Mouse (Mus musculus): ENCODE measurements around the gene Mbd3l1. TPM values are rescaled to one million over a fixed set of nuclear protein-coding genes. Genes with fewer than 3 reads are reported as not detected.

Gene Mbd3l1
- total RNA-seq (2014; rRNA removed; ENCODE audit: low replicate concordance) = not detected in 2 replicates
- not detected in 2 replicates for polyA plus RNA-seq (2015; fragmentation: Nextera tagmentation; extraction: Ambion mirVana)

DNA sequence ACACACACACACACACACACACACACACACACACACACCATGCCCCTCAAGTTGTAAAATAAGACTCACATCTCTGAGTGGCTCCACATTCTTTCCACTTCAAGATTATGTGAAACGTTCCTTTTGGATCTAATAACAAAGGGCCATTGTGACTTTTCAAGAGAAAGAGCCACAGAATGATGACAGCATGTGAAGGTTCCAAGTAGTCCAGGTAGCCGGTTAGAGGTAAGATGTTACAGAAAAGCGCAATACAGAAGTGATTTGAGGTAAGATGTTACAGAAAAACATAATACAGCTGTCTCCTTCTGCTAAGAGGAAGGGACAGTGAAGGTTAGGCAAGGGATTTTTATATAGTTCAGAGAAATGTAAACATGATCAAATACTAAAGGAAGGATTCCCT is at the start of gene Mbd3l1, which contains the start of gene Zfp558:
Mbd3l1 (plus strand) TSS at position 192 of the 400 bp plus-strand sequence.
Zfp558 (minus strand) TSS at position 101 of the 400 bp plus-strand sequence.
- Histone ChIP-seq H3K9me3 (replicated peaks; ENCODE audit: control insufficient read depth, low read length) (no peaks in the 10 kb centered on the region), H3K27me3 (ENCODE audit: control insufficient read depth, insufficient read depth, low read length) (no peaks in the 10 kb centered on the region), H3K27ac (ENCODE audit: low read depth) (no peak within 1 kb of the TSS), H3K4me2 (ENCODE audit: low read depth, low read length) (no peak within 1 kb of the TSS), H3K4me3 (ENCODE audit: low read depth, low read length) (no peak within 1 kb of the TSS), H3K4me1 (ENCODE audit: control insufficient read depth, insufficient read depth) (no peaks in the 10 kb centered on the region), H3K9ac (replicated peaks; ENCODE audit: low read depth, low read length) (no peak within 1 kb of the TSS), H3K36me3 (replicated peaks; ENCODE audit: control insufficient read depth, insufficient read depth, low read length) (no peaks in the 10 kb centered on the region)
- WGBS = 60% methylated on average over 3 of the region's 3 CpGs
- no peak for TF ChIP-seq CTCF (IDR thresholded peaks at IDR 0.05; ENCODE audit: low read depth)
- no peak for TF ChIP-seq EP300 (IDR thresholded peaks at IDR 0.05; ENCODE audit: low read depth)
- DNase-seq (ENCODE audit: low spot score) (no peak), ATAC-seq (ENCODE audit: insufficient read depth, low read depth) (no peak)

GRCm38 (mm10) chr9:18430354-18430753 is 47.8 kb upstream of the Mbd3l1 start, which contains the start of gene Mbd3l2:
Gene Mbd3l2 (plus strand): TSS chr9:18430654.
- ATAC-seq (ENCODE audit: insufficient read depth, low read depth) (no peak), DNase-seq (ENCODE audit: low spot score) (no peak)
- Histone ChIP-seq H3K9ac (replicated peaks; ENCODE audit: low read depth, low read length) (no peak within 1 kb of the TSS), H3K9me3 (replicated peaks; ENCODE audit: control insufficient read depth, low read length) (no peaks in the 10 kb centered on the region), H3K27ac (ENCODE audit: low read depth) (no peak within 1 kb of the TSS), H3K4me3 (ENCODE audit: low read depth, low read length) (no peak within 1 kb of the TSS), H3K4me2 (ENCODE audit: low read depth, low read length) (no peak within 1 kb of the TSS), H3K27me3 (ENCODE audit: control insufficient read depth, insufficient read depth, low read length) (no peaks in the 10 kb centered on the region), H3K36me3 (replicated peaks; ENCODE audit: control insufficient read depth, insufficient read depth, low read length) (no peaks in the 10 kb centered on the region), H3K4me1 (ENCODE audit: control insufficient read depth, insufficient read depth) (no peaks in the 10 kb centered on the region)
- no peak for TF ChIP-seq CTCF (IDR thresholded peaks at IDR 0.05; ENCODE audit: low read depth)
- no peak for TF ChIP-seq EP300 (IDR thresholded peaks at IDR 0.05; ENCODE audit: low read depth)

GRCm38 (mm10) chr9:18431687-18432086 is 46.5 kb upstream of the Mbd3l1 start:
- no peak overlapping the region for H3K27ac ChIP-seq (ENCODE audit: low read depth)
- H3K36me3 ChIP-seq (replicated peaks; ENCODE audit: control insufficient read depth, insufficient read depth, low read length) = no peaks in the 10 kb centered on the region
- H3K9ac ChIP-seq (replicated peaks; ENCODE audit: low read depth, low read length) = no peak overlapping the region
- DNase-seq (ENCODE audit: low spot score) (no peak), ATAC-seq (ENCODE audit: insufficient read depth, low read depth) (no peak)
- H3K4me2 ChIP-seq (ENCODE audit: low read depth, low read length) = no peak overlapping the region
- 53% methylated on average over 10 of the region's 10 CpGs for WGBS
- no peaks in the 10 kb centered on the region for H3K4me1 ChIP-seq (ENCODE audit: control insufficient read depth, insufficient read depth)
- no peak overlapping the region for H3K4me3 ChIP-seq (ENCODE audit: low read depth, low read length)
- H3K9me3 ChIP-seq (replicated peaks; ENCODE audit: control insufficient read depth, low read length) = no peaks in the 10 kb centered on the region
- no peaks in the 10 kb centered on the region for H3K27me3 ChIP-seq (ENCODE audit: control insufficient read depth, insufficient read depth, low read length)
- TF ChIP-seq EP300 (IDR thresholded peaks at IDR 0.05; ENCODE audit: low read depth) (no peak), CTCF (IDR thresholded peaks at IDR 0.05; ENCODE audit: low read depth) (no peak)

GRCm38 (mm10) chr9:18456520-18456919 is 21.6 kb upstream of the Mbd3l1 start:
- Histone ChIP-seq H3K4me2 (ENCODE audit: low read depth, low read length) (no peak overlapping the region), H3K9me3 (replicated peaks; ENCODE audit: control insufficient read depth, low read length) (peaks cover 15% of the 10 kb centered on the region; the same call in 1 of the 2 replicates), H3K4me1 (ENCODE audit: control insufficient read depth, insufficient read depth) (no peaks in the 10 kb centered on the region), H3K36me3 (replicated peaks; ENCODE audit: control insufficient read depth, insufficient read depth, low read length) (peaks cover 27% of the 10 kb centered on the region), H3K4me3 (ENCODE audit: low read depth, low read length) (no peak overlapping the region), H3K27ac (ENCODE audit: low read depth) (no peak overlapping the region), H3K9ac (replicated peaks; ENCODE audit: low read depth, low read length) (no peak overlapping the region), H3K27me3 (ENCODE audit: control insufficient read depth, insufficient read depth, low read length) (no peaks in the 10 kb centered on the region)
- TF ChIP-seq CTCF (IDR thresholded peaks at IDR 0.05; ENCODE audit: low read depth) = no peak
- no peak for TF ChIP-seq EP300 (IDR thresholded peaks at IDR 0.05; ENCODE audit: low read depth)
- WGBS = 82% methylated on average over 4 of the region's 4 CpGs
- ATAC-seq (ENCODE audit: insufficient read depth, low read depth) (no peak), DNase-seq (ENCODE audit: low spot score) (no peak)

- H3K4me2 ChIP-seq (ENCODE audit: low read depth, low read length) = no peak overlapping the region
- no peak overlapping the region for H3K27ac ChIP-seq (ENCODE audit: low read depth)
- 0 out of 2 replicates have a peak, but pooled peaks cover 4% of the 10 kb centered on the region for H3K9me3 ChIP-seq (replicated peaks; ENCODE audit: control insufficient read depth, low read length)
- 61% methylated on average over 3 of the region's 3 CpGs for WGBS
- no peak for ATAC-seq (ENCODE audit: insufficient read depth, low read depth)
- no peak overlapping the region for H3K9ac ChIP-seq (replicated peaks; ENCODE audit: low read depth, low read length)
- TF ChIP-seq EP300 (IDR thresholded peaks at IDR 0.05; ENCODE audit: low read depth) = no peak
- TF ChIP-seq CTCF (IDR thresholded peaks at IDR 0.05; ENCODE audit: low read depth) = no peak
- no peak for DNase-seq (ENCODE audit: low spot score)
- no peak overlapping the region for H3K4me3 ChIP-seq (ENCODE audit: low read depth, low read length)
- H3K4me1 ChIP-seq (ENCODE audit: control insufficient read depth, insufficient read depth) = no peaks in the 10 kb centered on the region
- H3K36me3 ChIP-seq (replicated peaks; ENCODE audit: control insufficient read depth, insufficient read depth, low read length) = 0 out of 2 replicates have a peak, but pooled peaks cover 7% of the 10 kb centered on the region
- no peaks in the 10 kb centered on the region for H3K27me3 ChIP-seq (ENCODE audit: control insufficient read depth, insufficient read depth, low read length)
These were observed 10.8 kb upstream of the Mbd3l1 start for GRCm38 (mm10) chr9:18467350-18467749.

GRCm38 (mm10) chr9:18468005-18468404 is 10.2 kb upstream of the Mbd3l1 start:
- DNase-seq (ENCODE audit: low spot score) = no peak
- H3K4me1 ChIP-seq (ENCODE audit: control insufficient read depth, insufficient read depth) = no peaks in the 10 kb centered on the region
- no peak overlapping the region for H3K27ac ChIP-seq (ENCODE audit: low read depth)
- no peak overlapping the region for H3K9ac ChIP-seq (replicated peaks; ENCODE audit: low read depth, low read length)
- ATAC-seq (ENCODE audit: insufficient read depth, low read depth) = no peak
- WGBS = 73% methylated on average over 3 of the region's 3 CpGs
- no peak overlapping the region for H3K4me3 ChIP-seq (ENCODE audit: low read depth, low read length)
- 0 out of 2 replicates have a peak, but pooled peaks cover 4% of the 10 kb centered on the region for H3K9me3 ChIP-seq (replicated peaks; ENCODE audit: control insufficient read depth, low read length)
- no peaks in the 10 kb centered on the region for H3K27me3 ChIP-seq (ENCODE audit: control insufficient read depth, insufficient read depth, low read length)
- H3K4me2 ChIP-seq (ENCODE audit: low read depth, low read length) = no peak overlapping the region
- no peak for TF ChIP-seq EP300 (IDR thresholded peaks at IDR 0.05; ENCODE audit: low read depth)
- no peak for TF ChIP-seq CTCF (IDR thresholded peaks at IDR 0.05; ENCODE audit: low read depth)
- 0 out of 2 replicates have a peak, but pooled peaks cover 7% of the 10 kb centered on the region for H3K36me3 ChIP-seq (replicated peaks; ENCODE audit: control insufficient read depth, insufficient read depth, low read length)
